Mouse (Mus musculus) WW6 (cell line): Measurements from ENCODE around the gene App.

Source experiments
- DNase-seq: peaks from one replicate; pipeline ENCODE4 v3.0.0-alpha.2; 2013; ENCODE audit warnings: low read depth, low spot score

App gene

DNA sequence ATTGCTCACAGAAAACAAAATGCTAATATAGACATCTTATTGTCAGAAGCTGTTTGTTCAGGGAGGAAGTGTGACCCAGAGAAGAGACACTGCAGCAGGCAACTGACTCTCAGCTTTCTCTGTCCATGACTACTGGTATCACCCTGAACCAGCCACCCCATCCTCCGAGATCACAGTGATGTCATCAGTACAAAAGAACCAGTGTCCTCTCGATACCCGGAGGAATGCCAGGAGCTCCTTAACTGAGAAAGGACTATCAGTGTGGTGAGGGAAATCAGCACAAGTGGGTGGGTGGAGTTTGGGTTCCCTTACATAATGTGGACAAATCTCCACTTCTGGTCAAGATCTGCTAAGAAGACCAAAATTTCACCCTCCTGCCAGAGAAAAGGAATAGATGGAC, 150.5 kb downstream of the App start:
- no peak for DNase-seq

- no peak for DNase-seq
These were observed 152.8 kb downstream of the App start for GRCm38 (mm10) chr16:85020696-85021323.

- no peak for DNase-seq
These were observed 154.3 kb downstream of the App start for GRCm38 (mm10) chr16:85019273-85019672.

GRCm38 (mm10) chr16:85017845-85018244, 155.7 kb downstream of the App start:
- no peak for DNase-seq

DNA sequence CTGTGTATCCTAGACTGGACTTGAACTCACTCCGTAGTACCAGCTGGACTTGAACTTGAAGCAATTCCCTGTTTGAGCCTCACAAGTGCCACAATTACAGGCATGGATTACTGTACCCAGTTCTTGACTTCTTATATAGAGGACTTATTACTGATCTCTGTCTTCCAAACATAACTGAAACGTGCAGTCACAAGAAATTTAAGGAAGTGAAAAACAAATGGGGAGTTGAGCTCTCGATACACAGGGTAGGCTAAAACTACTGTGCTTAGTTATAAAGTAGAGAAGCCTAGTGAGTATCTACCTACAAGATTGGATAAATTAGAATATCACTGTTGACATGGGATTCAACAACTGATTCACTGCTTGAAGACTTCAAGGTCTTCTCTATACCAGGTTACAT, 160.9 kb downstream of the App start:
- DNase-seq: no peak

DNA sequence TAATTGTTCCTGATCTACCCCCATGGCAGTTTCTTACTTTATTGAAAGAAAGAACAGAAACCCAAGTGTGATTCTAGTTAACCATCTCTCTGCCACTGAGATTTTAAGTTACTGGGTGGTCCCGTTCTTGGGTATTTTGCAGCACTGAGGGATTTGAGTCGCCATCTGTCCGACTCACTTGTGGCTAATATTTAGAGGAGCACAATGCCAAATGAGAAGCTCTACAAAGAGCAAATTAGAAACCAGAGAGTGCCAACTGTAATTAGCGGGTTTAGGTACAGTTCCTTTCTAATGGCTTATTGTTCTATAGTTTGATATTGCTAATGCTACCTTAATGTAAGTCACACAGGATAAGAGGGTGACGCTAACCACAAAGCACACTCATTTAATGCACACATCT, 161.4 kb downstream of the App start:
- DNase-seq: no peak

- DNase-seq: no peak
These were observed 162.9 kb downstream of the App start for GRCm38 (mm10) chr16:85010651-85011050.

DNA sequence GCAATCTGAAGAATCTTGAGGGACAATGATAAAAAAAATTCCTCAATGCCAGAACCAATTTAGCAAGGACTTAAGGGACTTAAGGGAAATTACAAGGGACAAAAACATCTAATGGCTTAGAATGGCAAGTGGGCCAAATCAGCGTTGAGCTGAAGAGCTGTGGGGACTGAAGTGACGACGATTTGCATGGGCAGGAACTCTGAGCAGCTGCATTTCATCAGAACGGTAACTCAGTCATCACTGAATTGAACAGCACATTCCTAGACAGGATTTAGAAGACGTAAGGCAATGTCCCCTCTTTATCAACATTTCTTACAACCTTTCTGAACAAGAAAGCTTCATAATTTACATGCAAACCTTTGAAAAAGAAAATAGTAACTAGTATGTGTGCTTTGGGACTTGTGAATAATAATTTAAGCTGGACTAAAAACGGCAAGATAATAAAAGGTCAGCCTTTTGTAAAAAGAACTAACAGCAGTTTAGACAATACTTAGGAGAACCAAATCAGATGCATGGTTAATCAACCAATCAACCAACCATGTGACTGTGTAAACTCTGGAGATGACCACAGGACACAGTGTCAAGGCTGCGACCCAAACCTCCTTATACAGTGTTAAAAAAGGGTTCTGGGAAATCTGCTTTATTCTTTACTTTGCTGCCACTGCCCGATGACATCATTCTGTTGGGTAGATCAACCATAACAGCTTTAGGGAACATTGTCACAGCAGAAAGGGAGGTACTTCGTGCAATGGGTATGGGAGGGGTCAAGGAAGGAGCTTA, 164.5 kb downstream of the App start:
- no peak for DNase-seq

DNA sequence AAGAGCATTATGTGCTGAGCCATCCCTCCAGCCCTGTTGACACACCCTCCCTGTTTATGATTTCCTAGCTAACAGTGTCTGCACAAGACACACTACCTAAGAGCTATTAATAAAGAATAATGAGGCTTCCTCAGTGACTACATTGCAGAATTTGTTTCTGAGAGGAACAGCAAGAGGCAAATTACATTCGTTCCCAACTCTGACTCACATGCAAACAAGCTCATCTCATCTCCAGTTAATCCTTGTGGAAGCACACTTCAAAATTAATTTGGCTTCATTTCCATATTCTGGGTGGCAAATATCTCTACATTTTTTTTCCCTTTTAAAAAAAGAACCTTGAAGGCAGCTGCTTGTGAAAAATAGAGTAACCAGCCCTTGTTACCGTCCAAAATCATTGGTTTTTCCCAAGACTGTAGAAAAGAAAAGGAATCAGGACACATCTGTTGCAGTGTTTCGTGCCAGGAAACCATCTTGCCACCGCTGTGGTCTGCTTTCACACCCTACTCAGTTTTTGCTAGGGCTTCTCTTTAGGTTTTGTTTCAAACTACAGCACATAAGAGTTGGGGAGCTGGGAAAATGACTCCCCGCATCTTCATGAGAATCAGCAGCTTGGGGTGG, 171.5 kb downstream of the App start:
- DNase-seq: no peak

DNA sequence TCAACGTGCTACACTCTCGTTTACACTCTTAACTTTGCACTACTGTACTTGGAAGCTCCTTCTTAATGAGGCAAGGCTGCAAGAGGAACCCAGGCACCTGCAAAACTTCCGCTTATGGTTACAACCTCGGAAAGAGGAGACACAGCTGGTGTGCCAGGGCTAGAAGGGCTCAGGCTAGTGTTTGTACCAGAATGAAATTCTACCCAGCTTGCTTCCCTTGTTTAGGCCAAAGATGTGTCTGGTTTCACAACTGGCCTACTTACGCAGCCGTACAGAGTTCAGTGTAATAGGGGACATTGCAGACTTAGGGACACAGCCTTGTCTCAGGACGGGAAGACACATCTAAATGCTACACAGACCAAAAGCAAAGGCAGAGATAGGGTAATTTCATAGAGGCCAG, 173.3 kb downstream of the App start:
- no peak for DNase-seq

- DNase-seq: no peak
These were observed 176.0 kb downstream of the App start for GRCm38 (mm10) chr16:84997551-84997950.

- no peak for DNase-seq
These were observed 178.1 kb downstream of the App start for GRCm38 (mm10) chr16:84995441-84995867.

DNA sequence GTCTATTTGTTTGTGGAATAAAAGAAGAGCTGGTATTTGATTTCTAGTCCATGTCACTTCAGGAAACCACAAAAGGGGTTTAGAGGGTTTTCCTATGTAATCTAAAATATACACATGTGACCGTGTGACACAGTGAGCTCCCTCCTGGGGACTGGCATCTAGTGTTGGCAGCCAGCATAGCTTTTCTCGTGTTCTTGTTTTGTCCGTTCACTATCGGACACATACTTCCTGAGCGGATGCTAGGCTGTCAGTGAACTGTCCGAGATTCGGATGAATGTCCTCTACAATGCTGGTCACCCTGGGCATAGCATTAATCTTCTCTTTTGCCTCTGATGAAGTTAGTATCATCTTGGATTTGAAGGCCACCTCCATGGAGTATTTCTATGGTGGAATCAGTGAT, 180.7 kb downstream of the App start:
- DNase-seq: no peak

GRCm38 (mm10) chr16:84991011-84991410, 182.6 kb downstream of the App start:
- no peak for DNase-seq

DNA sequence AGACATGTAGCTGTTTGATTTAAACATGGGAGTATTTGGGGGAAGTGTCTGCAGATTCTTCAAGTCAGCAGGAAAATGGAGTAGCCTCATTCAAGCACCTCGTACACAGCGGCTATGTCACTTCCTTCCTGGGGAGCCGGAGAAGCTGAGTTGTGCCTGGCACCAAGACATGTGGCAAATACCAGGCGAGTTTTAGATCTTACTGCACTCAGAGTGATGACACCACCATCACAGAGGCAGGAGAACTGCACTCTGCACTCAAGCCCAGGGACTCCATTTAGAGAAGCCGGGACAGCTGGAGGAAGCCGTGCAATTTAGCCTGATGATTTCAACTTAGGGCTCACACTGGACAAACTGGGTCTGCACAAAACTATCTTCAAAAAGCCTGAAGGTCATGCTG, 183.6 kb downstream of the App start:
- no peak for DNase-seq

DNA sequence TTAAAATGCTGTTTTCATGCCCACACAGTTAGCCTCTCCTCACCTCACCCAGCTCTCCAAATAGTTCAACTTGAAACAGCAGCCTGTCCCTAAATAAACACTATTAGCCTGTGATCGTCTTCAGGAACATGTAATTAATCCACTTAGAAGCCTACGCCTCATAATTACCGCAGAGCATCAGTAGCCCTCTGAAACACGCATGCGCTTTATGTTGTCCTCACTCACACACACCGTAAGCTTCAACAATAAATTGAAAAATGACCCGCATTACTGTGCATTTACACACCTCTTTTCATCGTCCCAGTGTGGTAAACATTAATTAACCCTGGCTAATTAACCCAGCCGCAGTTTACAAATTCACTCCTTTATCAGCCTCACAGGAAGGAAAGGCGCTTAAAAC, 184.1 kb downstream of the App start:
- no peak for DNase-seq

- no peak for DNase-seq
These were observed 185.8 kb downstream of the App start for GRCm38 (mm10) chr16:84987724-84988287.

DNA sequence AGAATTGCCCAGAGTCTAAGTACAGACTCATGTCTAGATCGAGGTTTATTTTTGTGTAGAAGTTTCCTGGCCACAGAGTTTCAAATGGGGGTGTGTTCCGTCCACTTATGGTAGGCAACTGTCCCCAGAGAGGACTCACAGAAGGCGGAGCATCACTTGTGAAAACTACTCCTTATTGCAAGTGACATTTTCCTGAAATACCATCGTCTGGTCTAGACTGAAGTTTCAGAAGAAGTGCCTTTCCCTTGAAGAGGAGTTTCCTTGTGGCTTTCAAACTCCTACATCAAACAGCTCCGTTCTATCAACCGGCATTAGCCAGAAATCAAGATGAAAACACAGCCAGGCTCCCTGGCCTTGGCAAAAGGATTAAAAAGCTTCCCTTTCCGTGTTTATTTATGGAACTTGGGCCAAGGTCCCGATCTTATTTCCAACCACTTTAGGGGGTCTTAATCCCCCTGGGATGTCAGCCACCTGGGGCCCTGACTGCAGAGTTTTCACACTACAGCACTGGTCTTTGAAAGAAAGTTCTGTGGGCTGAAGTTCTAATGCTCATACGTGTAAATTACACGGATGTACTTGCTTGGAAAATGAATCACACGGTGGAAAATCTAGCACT, 187.4 kb downstream of the App start:
- DNase-seq: no peak

DNA sequence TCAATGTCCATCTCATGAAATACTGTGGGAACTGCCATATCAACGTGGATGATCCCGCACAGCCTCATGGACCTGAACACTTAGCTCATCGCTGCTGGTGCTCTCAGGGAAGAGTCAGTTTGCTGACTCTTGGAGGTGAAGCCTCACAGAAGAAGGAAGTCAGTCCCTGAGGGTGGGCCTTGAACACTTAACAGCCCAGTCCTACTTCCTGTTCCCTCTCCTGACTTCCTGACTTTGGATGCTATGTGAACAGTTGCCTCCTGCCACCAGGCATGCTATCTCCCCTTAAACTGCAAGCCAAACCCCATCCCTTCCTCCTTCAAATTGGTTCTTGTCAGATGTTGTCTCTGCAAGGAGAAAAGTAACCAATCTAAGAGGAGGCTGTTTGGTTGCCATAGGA, 188.2 kb downstream of the App start:
- no peak for DNase-seq

GRCm38 (mm10) chr16:84983428-84983827, 190.1 kb downstream of the App start:
- DNase-seq: no peak

- DNase-seq: no peak
These were observed 191.0 kb downstream of the App start for GRCm38 (mm10) chr16:84982589-84982988.

DNA sequence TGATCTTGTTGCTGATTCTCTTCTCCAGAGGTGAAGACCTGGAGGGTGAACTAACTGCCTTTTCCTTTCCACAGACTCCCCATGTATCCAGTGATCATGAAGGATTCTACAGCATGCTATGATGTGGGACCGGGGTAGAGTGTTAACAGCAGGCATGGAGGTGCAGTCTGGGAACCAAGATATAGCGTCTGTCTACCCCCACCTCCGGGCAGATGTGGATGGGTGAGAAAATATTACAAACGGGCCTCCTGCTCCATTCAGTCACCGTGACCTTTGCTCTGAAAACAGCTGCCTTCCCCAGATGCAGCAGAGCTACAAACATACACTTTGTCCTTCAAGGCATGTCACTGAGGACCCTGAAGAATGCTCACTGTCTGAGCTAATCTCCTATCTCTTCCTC, 195.0 kb downstream of the App start:
- no peak for DNase-seq
